Mouse (Mus musculus) neural tube, embryonic 14.5 days (tissue): ENCODE measurements around the gene Atf6b. TPM values are rescaled to one million over a fixed set of nuclear protein-coding genes. Genes with fewer than 3 reads are reported as not detected.
A peak's percentile ranks its signal among the peaks of the same experiment; 100 is the strongest.

Experiments used
- ATAC-seq: fragments of 200-750 bp; cut with Nextera tagmentation; 2 replicates; pipeline ENCODE4 v1.8.0; 2017; ENCODE audit warnings: low read depth, mild to moderate bottlenecking, moderate TSS enrichment, moderate library complexity
- H3K27ac ChIP-seq: fragments of 300-500 bp; sonication (generic); 2 replicates; pipeline ENCODE4 v1.5.1; 2014; ENCODE audit warnings: low read depth, mild to moderate bottlenecking, control low read depth, low read length, moderate library complexity, mixed read lengths
- H3K27me3 ChIP-seq: fragments of 300-500 bp; sonication (generic); 2 replicates; pipeline ENCODE4 v1.6.1; 2014; ENCODE audit warnings: low read length; ENCODE audit not compliant: control insufficient read depth, insufficient read depth
- H3K36me3 ChIP-seq: fragments of 300-500 bp; sonication (generic); 2 replicates; pipeline ENCODE4 v1.6.1; 2014; ENCODE audit warnings: low read length, mixed read lengths; ENCODE audit not compliant: control insufficient read depth, insufficient read depth
- H3K4me1 ChIP-seq: fragments of 300-500 bp; sonication (generic); 2 replicates; pipeline ENCODE4 v1.6.1; 2014; ENCODE audit warnings: low read length; ENCODE audit not compliant: control insufficient read depth, insufficient read depth
- H3K4me2 ChIP-seq: fragments of 300-500 bp; sonication (generic); 2 replicates; pipeline ENCODE4 v1.6.1; 2014; ENCODE audit warnings: mild to moderate bottlenecking, low read depth, low read length, control low read depth
- H3K4me3 ChIP-seq: fragments of 300-500 bp; sonication (generic); 2 replicates; pipeline ENCODE4 v1.5.1; 2014; ENCODE audit warnings: low read depth, low read length, control low read depth, mixed read lengths
- H3K9ac ChIP-seq: fragments of 300-500 bp; sonication (generic); replicated peaks from 2 replicates; pipeline ENCODE4 v1.6.1; 2014; ENCODE audit warnings: low read depth, mild to moderate bottlenecking, control low read depth, low read length, mixed read lengths
- H3K9me3 ChIP-seq: fragments of 300-500 bp; sonication (generic); 2 replicates; pipeline ENCODE4 v1.6.1; 2016; ENCODE audit warnings: low read length; ENCODE audit not compliant: control insufficient read depth
- WGBS: fragments of 180-500 bp; shearing (Covaris S2); extraction: QIAGEN DNeasy Blood & Tissue Kit; methylation state at CpG from one replicate; pipeline ENCODE4 v1.1.7; 2014; 5-methylcytosine and 5-hydroxymethylcytosine counted together
- polyA plus RNA-seq: library from polyadenylated mRNA; unstranded; fragments of >200 nt; fragmentation: Nextera tagmentation; extraction: Ambion mirVana; gene quantifications from 2 replicates; pipeline ENCODE4 v1.2.1, GENCODE M21; 2014

The Atf6b gene
- polyA plus RNA-seq, 1 experiment from 2014 or later, result 71.8 TPM

DNA sequence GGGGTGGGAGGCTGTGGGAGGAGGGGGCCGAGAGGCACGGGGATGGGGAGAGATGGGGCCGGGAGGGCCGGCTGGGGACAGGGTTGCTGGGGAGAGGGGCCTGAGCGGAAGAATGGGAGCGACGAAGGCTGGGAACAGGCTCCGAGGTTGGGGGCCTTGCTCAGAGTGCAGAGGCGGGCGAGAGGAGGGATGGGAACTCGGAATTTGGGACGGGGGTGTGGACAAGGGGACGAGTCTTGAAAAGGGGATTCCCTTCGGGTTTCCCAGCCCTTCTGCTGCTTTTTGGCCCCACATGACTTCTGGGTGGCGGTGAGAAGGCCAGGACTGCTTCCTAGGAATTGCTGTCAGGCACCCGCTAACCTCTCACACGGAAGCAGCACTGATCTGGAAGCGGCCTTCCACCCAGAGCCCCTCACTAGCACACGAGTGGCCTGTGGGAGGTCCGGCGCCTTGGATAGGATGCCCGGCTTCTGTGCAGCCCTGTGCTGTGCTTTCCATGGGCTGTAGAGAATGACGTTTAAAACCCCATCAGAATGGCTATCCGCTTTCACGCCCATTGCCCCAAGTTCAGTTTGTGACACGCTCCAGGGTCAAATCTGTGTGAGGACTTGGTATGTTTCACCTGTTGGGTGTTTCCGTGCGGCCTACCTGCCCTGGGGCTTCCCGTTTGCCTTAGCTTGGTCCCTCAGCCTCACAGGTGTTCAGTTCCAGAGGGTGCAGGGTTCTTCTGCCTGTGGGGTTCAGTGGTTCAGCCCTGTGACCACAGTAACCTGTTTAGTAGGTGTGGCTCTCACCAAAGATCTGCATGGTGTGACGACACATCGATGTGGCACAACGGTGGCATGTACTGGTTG lies 40.5 kb upstream of the Atf6b start:
- Histone ChIP-seq H3K9me3 (no peaks in the 10 kb centered on the region), H3K4me2 (peak overlapping the region; percentile 97), H3K4me3 (peak overlapping the region; percentile 90), H3K4me1 (peaks cover 23% of the 10 kb centered on the region), H3K9ac (peak overlapping the region; percentile 96), H3K27me3 (no peaks in the 10 kb centered on the region), H3K36me3 (peaks cover 13% of the 10 kb centered on the region), H3K27ac (peak overlapping the region; percentile 86)
- no peak for ATAC-seq
- WGBS, result 18% methylated on average over 32 of the region's 32 CpGs

DNA sequence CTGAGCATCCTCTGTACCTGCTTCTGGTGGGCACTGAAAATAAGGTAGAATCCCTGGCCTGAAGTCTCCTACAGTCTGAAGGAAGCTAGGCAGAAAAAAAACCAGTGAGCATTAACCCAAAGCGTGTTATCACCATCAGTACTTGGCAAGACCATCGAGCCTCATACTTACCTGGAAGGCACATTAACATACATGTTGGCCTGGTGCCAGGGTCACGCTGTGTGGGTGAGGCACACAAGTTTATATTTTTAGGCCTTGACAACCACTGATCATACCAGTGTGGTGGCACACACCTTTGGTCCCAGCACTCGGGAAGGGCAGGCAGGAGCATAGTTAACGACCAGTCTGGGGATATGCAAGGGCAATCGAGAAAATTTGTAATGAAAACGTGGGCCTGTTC lies 38.9 kb upstream of the Atf6b start:
- Histone ChIP-seq H3K4me1 (peaks cover 16% of the 10 kb centered on the region), H3K4me3 (no peak overlapping the region), H3K9ac (no peak overlapping the region), H3K9me3 (no peaks in the 10 kb centered on the region), H3K27ac (no peak overlapping the region), H3K4me2 (no peak overlapping the region), H3K36me3 (peaks cover 22% of the 10 kb centered on the region), H3K27me3 (no peaks in the 10 kb centered on the region)
- no peak for ATAC-seq
- 86% methylated on average over 7 of the region's 7 CpGs for WGBS

GRCm38 (mm10) chr17:34611050-34611449 lies 35.9 kb upstream of the Atf6b start:
- no peaks in the 10 kb centered on the region for H3K27me3 ChIP-seq
- WGBS, result 93% methylated on average over 8 of the region's 8 CpGs
- H3K4me3 ChIP-seq, result no peak overlapping the region
- H3K9ac ChIP-seq, result no peak overlapping the region
- H3K4me2 ChIP-seq, result no peak overlapping the region
- no peaks in the 10 kb centered on the region for H3K9me3 ChIP-seq
- no peak overlapping the region for H3K27ac ChIP-seq
- peaks cover 10% of the 10 kb centered on the region for H3K4me1 ChIP-seq
- H3K36me3 ChIP-seq, result peaks cover 36% of the 10 kb centered on the region
- no peak for ATAC-seq

DNA sequence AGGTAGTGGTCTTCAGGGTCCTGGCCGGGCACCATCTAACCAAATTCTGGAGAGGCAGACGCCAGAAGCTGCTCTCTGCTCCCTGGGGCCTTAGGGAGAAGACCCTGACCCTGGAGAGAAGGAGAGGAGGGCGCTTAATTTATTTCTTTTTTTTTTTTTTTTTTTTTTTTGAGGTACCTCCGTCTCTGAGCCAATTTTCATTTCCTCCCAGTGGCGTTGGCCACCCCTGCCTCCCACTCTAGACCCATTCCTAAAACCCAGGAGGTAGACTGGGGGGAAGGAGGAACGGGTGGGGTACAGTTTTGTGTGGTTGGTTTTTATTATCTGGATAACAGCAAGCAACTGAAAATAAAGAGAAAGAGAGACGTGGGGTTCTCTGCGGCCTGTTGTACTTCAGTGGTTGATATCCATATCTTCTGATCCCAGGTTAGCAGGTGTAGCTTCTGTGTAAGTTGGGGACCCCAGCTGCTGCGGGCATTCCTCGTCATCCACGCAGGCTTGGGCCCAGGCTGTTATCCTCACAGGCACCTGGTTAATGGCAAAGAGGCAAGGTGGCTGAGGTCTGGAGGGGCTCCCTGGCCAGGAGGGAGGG lies 33.8 kb upstream of the Atf6b start:
- Histone ChIP-seq H3K36me3 (peaks cover 43% of the 10 kb centered on the region), H3K27me3 (no peaks in the 10 kb centered on the region), H3K4me3 (no peak overlapping the region), H3K9me3 (no peaks in the 10 kb centered on the region), H3K9ac (no peak overlapping the region), H3K4me2 (no peak overlapping the region), H3K4me1 (peaks cover 5% of the 10 kb centered on the region; the same call in 1 of the 2 replicates), H3K27ac (no peak overlapping the region)
- no peak for ATAC-seq
- WGBS, result 90% methylated on average over 11 of the region's 11 CpGs

- Histone ChIP-seq H3K36me3 (peaks cover 43% of the 10 kb centered on the region), H3K4me2 (no peak overlapping the region)
These were observed 33.1 kb upstream of the Atf6b start for GRCm38 (mm10) chr17:34613830-34614229.

DNA sequence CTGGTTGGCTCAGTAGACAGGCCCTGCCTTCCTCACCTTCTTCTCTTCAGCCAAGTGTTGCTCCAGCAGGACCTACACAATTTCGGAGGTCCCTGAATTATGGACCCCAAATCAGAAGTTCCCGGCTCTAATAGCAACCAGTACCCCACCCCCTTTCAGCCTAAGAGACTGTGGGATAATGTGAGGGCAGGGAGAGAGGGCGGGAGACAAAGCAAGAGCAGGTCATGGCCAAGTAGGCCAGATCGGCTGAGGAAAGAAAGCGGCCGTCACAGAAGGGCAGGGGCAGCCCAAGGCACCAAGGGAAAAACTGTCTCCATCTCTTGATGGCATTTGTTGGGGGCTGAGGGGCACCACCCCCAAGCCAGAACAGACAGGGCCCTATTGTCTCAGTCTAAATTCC lies 31.1 kb upstream of the Atf6b start, which contains the start of gene Egfl8:
Egfl8 (minus strand) TSS at position 101 of the 400 bp plus-strand sequence.
- Histone ChIP-seq H3K4me2 (peak within 1 kb of the TSS; percentile 14; the same call in 1 of the 2 replicates), H3K9ac (no peak within 1 kb of the TSS), H3K27me3 (no peaks in the 10 kb centered on the region), H3K4me1 (no peaks in the 10 kb centered on the region), H3K9me3 (no peaks in the 10 kb centered on the region), H3K27ac (no peak within 1 kb of the TSS), H3K4me3 (no peak within 1 kb of the TSS), H3K36me3 (peaks cover 38% of the 10 kb centered on the region)
- ATAC-seq, result no peak
- WGBS, result 57% methylated on average over 6 of the region's 6 CpGs

More at GRCm38 (mm10) chr17:34613830-34614229, 33.1 kb upstream of the Atf6b start:
- no peak overlapping the region for H3K4me3 ChIP-seq
- no peaks in the 10 kb centered on the region for H3K27me3 ChIP-seq
- H3K9ac ChIP-seq, result no peak overlapping the region
- 86% methylated on average over 10 of the region's 10 CpGs for WGBS
- no peak for ATAC-seq
- H3K9me3 ChIP-seq, result no peaks in the 10 kb centered on the region
- peaks cover under 1% of the 10 kb centered on the region; the same call in 1 of the 2 replicates for H3K4me1 ChIP-seq
- no peak overlapping the region for H3K27ac ChIP-seq

DNA sequence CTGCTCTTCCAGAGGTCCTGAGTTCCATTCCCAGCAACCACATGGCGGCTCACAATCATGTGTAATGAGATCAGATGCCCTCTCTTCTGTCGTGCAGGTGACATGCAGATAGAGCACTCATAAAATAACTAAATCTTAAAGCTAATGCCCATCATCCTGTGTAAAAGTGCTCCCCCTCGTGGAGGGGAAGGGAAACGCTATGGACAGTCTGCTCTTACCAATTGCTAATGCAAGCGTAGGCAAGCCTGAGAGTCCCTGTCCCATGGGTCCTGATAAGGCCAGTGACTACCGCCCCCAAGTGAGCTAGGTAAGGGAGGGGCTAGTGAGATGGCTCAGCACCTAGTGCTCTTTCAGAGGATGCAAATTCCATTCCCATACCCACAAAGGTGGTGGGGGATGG lies 27.9 kb upstream of the Atf6b start:
- no peaks in the 10 kb centered on the region for H3K27me3 ChIP-seq
- 21% methylated on average over 6 of the region's 6 CpGs for WGBS

DNA sequence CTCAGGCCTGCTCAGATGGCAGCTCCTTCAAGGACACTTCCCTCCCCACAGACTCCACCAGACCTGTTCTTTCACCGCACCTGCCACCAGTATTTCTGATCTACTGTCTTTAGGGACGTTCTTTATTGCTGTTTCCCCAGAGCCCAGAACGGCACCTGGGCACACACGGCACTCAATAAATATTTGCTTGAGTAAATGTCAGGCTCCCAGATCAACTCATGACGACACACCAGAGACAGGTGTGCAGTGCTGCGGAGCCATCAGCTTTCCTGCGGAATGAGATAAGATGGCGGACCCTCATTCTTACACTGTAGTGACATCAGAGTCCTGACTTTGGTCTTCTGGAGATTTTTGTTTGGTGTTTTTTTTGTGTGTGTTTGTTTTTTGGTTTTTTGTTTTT lies 25.9 kb upstream of the Atf6b start:
- Histone ChIP-seq H3K4me2 (no peak overlapping the region), H3K27me3 (no peaks in the 10 kb centered on the region), H3K27ac (no peak overlapping the region), H3K36me3 (peaks cover 10% of the 10 kb centered on the region), H3K4me3 (no peak overlapping the region), H3K9ac (no peak overlapping the region), H3K4me1 (no peaks in the 10 kb centered on the region), H3K9me3 (no peaks in the 10 kb centered on the region)
- no peak for ATAC-seq
- 88% methylated on average over 8 of the region's 8 CpGs for WGBS

More for the DNA sequence above, 27.9 kb upstream of the Atf6b start:
- H3K4me1 ChIP-seq, result no peaks in the 10 kb centered on the region
- no peaks in the 10 kb centered on the region for H3K9me3 ChIP-seq
- peaks cover 22% of the 10 kb centered on the region for H3K36me3 ChIP-seq
- no peak overlapping the region for H3K9ac ChIP-seq
- H3K4me2 ChIP-seq, result no peak overlapping the region
- no peak overlapping the region for H3K4me3 ChIP-seq
- ATAC-seq, result no peak
- H3K27ac ChIP-seq, result no peak overlapping the region

DNA sequence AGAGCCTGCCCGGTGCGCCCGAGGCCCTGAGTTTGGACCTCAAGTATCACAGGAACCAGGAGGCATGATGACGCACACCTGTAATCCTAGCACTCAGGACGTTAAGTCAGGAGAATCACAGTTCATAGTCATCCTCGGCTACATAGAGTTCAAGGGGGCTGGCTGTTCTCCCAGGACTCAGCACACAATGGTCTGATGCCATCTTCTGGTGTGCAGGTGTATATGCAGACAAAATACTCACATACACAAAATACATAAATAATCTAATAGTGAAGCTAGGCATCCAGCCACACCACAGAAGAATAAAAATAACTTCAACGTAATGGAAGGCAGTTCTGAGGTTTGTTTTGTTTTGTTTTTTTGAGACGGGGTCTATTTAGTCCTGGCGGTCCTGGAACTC lies 23.8 kb upstream of the Atf6b start:
- WGBS, result 88% methylated on average over 9 of the region's 9 CpGs
- Histone ChIP-seq H3K4me3 (no peak overlapping the region), H3K27me3 (no peaks in the 10 kb centered on the region), H3K9ac (no peak overlapping the region), H3K4me2 (no peak overlapping the region), H3K27ac (no peak overlapping the region), H3K9me3 (no peaks in the 10 kb centered on the region), H3K4me1 (peaks cover 9% of the 10 kb centered on the region), H3K36me3 (peaks cover 2% of the 10 kb centered on the region; the same call in 1 of the 2 replicates)
- ATAC-seq, result no peak
